Mouse (Mus musculus): ENCODE measurements around the gene Las1l. TPM values are rescaled to one million over a fixed set of nuclear protein-coding genes. Genes with fewer than 3 reads are reported as not detected.
"Not testable (repeated sequence)": the region's sequence is repeated elsewhere in the genome, so short reads cannot be mapped to it uniquely, and the experiment has no call there.

The Las1l gene
- polyA plus RNA-seq, 1 experiment from 2014 or later, result 60.2 TPM

- DNase-seq (ENCODE audit: low spot score), result no peak
- H3K27me3 ChIP-seq (ENCODE audit: control insufficient read depth, insufficient read depth, low read length), result no peaks in the 10 kb centered on the region
- no peak overlapping the region for H3K9ac ChIP-seq
- 0 out of 2 replicates have a peak, but pooled peaks cover 3% of the 10 kb centered on the region for H3K4me1 ChIP-seq (replicated peaks; ENCODE audit: control insufficient read depth, insufficient read depth, low read length)
- no peak for ATAC-seq (ENCODE audit: low FRiP score)
- H3K4me3 ChIP-seq (replicated peaks; ENCODE audit: low read length), result no peak overlapping the region
- H3K36me3 ChIP-seq (replicated peaks; ENCODE audit: control insufficient read depth, insufficient read depth), result no peaks in the 10 kb centered on the region
- no peaks in the 10 kb centered on the region for H3K9me3 ChIP-seq (ENCODE audit: control insufficient read depth, low read length)
- H3K4me2 ChIP-seq (replicated peaks), result no peak overlapping the region
- WGBS, result 88% methylated on average over 2 of the region's 2 CpGs
- no peak overlapping the region for H3K27ac ChIP-seq
Measured at GRCm38 (mm10) chrX:95963366-95963765, 6.6 kb upstream of the Las1l start.

GRCm38 (mm10) chrX:95957461-95957860 lies 699 bp upstream of the Las1l start:
- H3K27ac ChIP-seq; H3K27me3 ChIP-seq (ENCODE audit: control insufficient read depth, insufficient read depth, low read length); H3K9ac ChIP-seq; H3K36me3 ChIP-seq (replicated peaks; ENCODE audit: control insufficient read depth, insufficient read depth); ATAC-seq (ENCODE audit: low FRiP score); H3K9me3 ChIP-seq (ENCODE audit: control insufficient read depth, low read length); DNase-seq (ENCODE audit: low spot score); H3K4me1 ChIP-seq (replicated peaks; ENCODE audit: control insufficient read depth, insufficient read depth, low read length): not testable (repeated sequence)
- Histone ChIP-seq H3K4me3 (replicated peaks; ENCODE audit: low read length) (peak overlapping the region; percentile 24), H3K4me2 (replicated peaks) (peak overlapping the region; percentile 50)
- WGBS, result 39% methylated on average over 11 of the region's 11 CpGs

- H3K4me3 ChIP-seq (replicated peaks; ENCODE audit: low read length), result no peak overlapping the region
- no peak overlapping the region for H3K27ac ChIP-seq
- H3K4me1 ChIP-seq (replicated peaks; ENCODE audit: control insufficient read depth, insufficient read depth, low read length), result peaks cover 4% of the 10 kb centered on the region; the same call in 1 of the 2 replicates
- DNase-seq (ENCODE audit: low spot score) (peak; percentile 64), ATAC-seq (ENCODE audit: low FRiP score) (no peak)
- no peak overlapping the region for H3K4me2 ChIP-seq (replicated peaks)
- peaks cover 35% of the 10 kb centered on the region for H3K36me3 ChIP-seq (replicated peaks; ENCODE audit: control insufficient read depth, insufficient read depth)
- 42% methylated on average over 3 of the region's 3 CpGs for whole genome bisulfite sequencing
- H3K9me3 ChIP-seq (ENCODE audit: control insufficient read depth, low read length), result no peaks in the 10 kb centered on the region
- no peaks in the 10 kb centered on the region for H3K27me3 ChIP-seq (ENCODE audit: control insufficient read depth, insufficient read depth, low read length)
- H3K9ac ChIP-seq, result no peak overlapping the region
Measured at GRCm38 (mm10) chrX:95950776-95951175, 6.0 kb downstream of the Las1l start.

GRCm38 (mm10) chrX:95948135-95948534 lies 8.6 kb downstream of the Las1l start:
- Histone ChIP-seq H3K9me3 (ENCODE audit: control insufficient read depth, low read length) (no peaks in the 10 kb centered on the region), H3K4me3 (replicated peaks; ENCODE audit: low read length) (no peak overlapping the region), H3K36me3 (replicated peaks; ENCODE audit: control insufficient read depth, insufficient read depth) (peaks cover 49% of the 10 kb centered on the region), H3K4me2 (replicated peaks) (no peak overlapping the region), H3K27me3 (ENCODE audit: control insufficient read depth, insufficient read depth, low read length) (no peaks in the 10 kb centered on the region), H3K4me1 (replicated peaks; ENCODE audit: control insufficient read depth, insufficient read depth, low read length) (no peaks in the 10 kb centered on the region), H3K27ac (no peak overlapping the region), H3K9ac (no peak overlapping the region)
- no peak for DNase-seq (ENCODE audit: low spot score)
- 87% methylated on average over 4 of the region's 4 CpGs for WGBS
- ATAC-seq (ENCODE audit: low FRiP score), result no peak

GRCm38 (mm10) chrX:95945496-95945895 lies 11.3 kb downstream of the Las1l start:
- ATAC-seq (ENCODE audit: low FRiP score) (no peak), DNase-seq (ENCODE audit: low spot score) (no peak)
- H3K4me3 ChIP-seq (replicated peaks; ENCODE audit: low read length), result no peak overlapping the region
- no peak overlapping the region for H3K9ac ChIP-seq
- no peak overlapping the region for H3K27ac ChIP-seq
- H3K9me3 ChIP-seq (ENCODE audit: control insufficient read depth, low read length), result no peaks in the 10 kb centered on the region
- 95% methylated on average over 2 of the region's 2 CpGs for WGBS
- no peak overlapping the region for H3K4me2 ChIP-seq (replicated peaks)
- peaks cover 52% of the 10 kb centered on the region for H3K36me3 ChIP-seq (replicated peaks; ENCODE audit: control insufficient read depth, insufficient read depth)
- H3K4me1 ChIP-seq (replicated peaks; ENCODE audit: control insufficient read depth, insufficient read depth, low read length), result no peaks in the 10 kb centered on the region
- H3K27me3 ChIP-seq (ENCODE audit: control insufficient read depth, insufficient read depth, low read length), result no peaks in the 10 kb centered on the region

GRCm38 (mm10) chrX:95935481-95935880 lies 21.3 kb downstream of the Las1l start:
- no peaks in the 10 kb centered on the region for H3K27me3 ChIP-seq (ENCODE audit: control insufficient read depth, insufficient read depth, low read length)
- H3K4me3 ChIP-seq (replicated peaks; ENCODE audit: low read length), result no peak overlapping the region
- H3K36me3 ChIP-seq (replicated peaks; ENCODE audit: control insufficient read depth, insufficient read depth), result peaks cover 42% of the 10 kb centered on the region
- 89% methylated on average over 2 of the region's 2 CpGs for WGBS
- no peaks in the 10 kb centered on the region for H3K9me3 ChIP-seq (ENCODE audit: control insufficient read depth, low read length)
- no peak overlapping the region for H3K4me2 ChIP-seq (replicated peaks)
- no peak overlapping the region for H3K27ac ChIP-seq
- no peak for ATAC-seq (ENCODE audit: low FRiP score)
- DNase-seq (ENCODE audit: low spot score), result no peak
- H3K9ac ChIP-seq, result no peak overlapping the region
- no peaks in the 10 kb centered on the region for H3K4me1 ChIP-seq (replicated peaks; ENCODE audit: control insufficient read depth, insufficient read depth, low read length)

- no peak overlapping the region for H3K27ac ChIP-seq
- DNase-seq (ENCODE audit: low spot score) (no peak), ATAC-seq (ENCODE audit: low FRiP score) (no peak)
- WGBS, result 86% methylated on average over 3 of the region's 3 CpGs
- H3K36me3 ChIP-seq (replicated peaks; ENCODE audit: control insufficient read depth, insufficient read depth), result no peaks in the 10 kb centered on the region
- no peak overlapping the region for H3K4me3 ChIP-seq (replicated peaks; ENCODE audit: low read length)
- H3K4me1 ChIP-seq (replicated peaks; ENCODE audit: control insufficient read depth, insufficient read depth, low read length), result no peaks in the 10 kb centered on the region
- H3K4me2 ChIP-seq (replicated peaks), result no peak overlapping the region
- no peak overlapping the region for H3K9ac ChIP-seq
- H3K9me3 ChIP-seq (ENCODE audit: control insufficient read depth, low read length), result no peaks in the 10 kb centered on the region
- H3K27me3 ChIP-seq (ENCODE audit: control insufficient read depth, insufficient read depth, low read length), result no peaks in the 10 kb centered on the region
Measured at GRCm38 (mm10) chrX:95902716-95903115, 54.0 kb downstream of the Las1l start.

Other genes starting within 250 kb of the Las1l start
- 3.7 and 4.1 TPM in 2 replicates for gene Zc3h12b, start 245.3 kb downstream of the Las1l start, polyA plus RNA-seq (2014; fragmentation: Nextera tagmentation; extraction: Ambion mirVana)
- gene Msn, start 139.1 kb upstream of the Las1l start, polyA plus RNA-seq (2014; fragmentation: Nextera tagmentation; extraction: Ambion mirVana), result 42.1 and 49.5 TPM in 2 replicates

Data from hindbrain, embryonic 14.5 days (tissue).